Mouse (Mus musculus) liver, embryonic 11.5 days (tissue): ENCODE results near the gene Tspan9. TPM values are rescaled to one million over a fixed set of nuclear protein-coding genes. Genes with fewer than 3 reads are reported as not detected.

ENCODE experiments used
- ATAC-seq: fragments of 200-750 bp; cut with Nextera tagmentation; replicated peaks from 2 replicates; pipeline ENCODE4 v1.8.0; 2017; ENCODE audit warnings: moderate number of reproducible peaks, mild to moderate bottlenecking, moderate TSS enrichment, moderate library complexity; ENCODE audit not compliant: low FRiP score
- DNase-seq: peaks from one replicate; pipeline ENCODE4 v3.0.0-alpha.2; 2017; ENCODE audit warnings: low spot score
- H3K27ac ChIP-seq: fragments of 300-500 bp; sonication (generic); 2 replicates; pipeline ENCODE4 v1.5.1; 2014; ENCODE audit warnings: mild to moderate bottlenecking, low read depth, low read length, control low read depth
- H3K27me3 ChIP-seq: fragments of 300-500 bp; sonication (generic); replicated peaks from 2 replicates; pipeline ENCODE4 v1.6.1; 2014; ENCODE audit warnings: low read length, mixed read lengths; ENCODE audit not compliant: control insufficient read depth, insufficient read depth
- H3K36me3 ChIP-seq: fragments of 300-500 bp; sonication (generic); 2 replicates; pipeline ENCODE4 v1.6.1; 2014; ENCODE audit warnings: mild to moderate bottlenecking, low read length, moderate library complexity, mixed read lengths; ENCODE audit not compliant: control insufficient read depth, insufficient read depth
- H3K4me1 ChIP-seq: fragments of 300-500 bp; sonication (generic); replicated peaks from 2 replicates; pipeline ENCODE4 v1.6.1; 2014; ENCODE audit warnings: low read length, mixed read lengths; ENCODE audit not compliant: control insufficient read depth, insufficient read depth
- H3K4me2 ChIP-seq: fragments of 300-500 bp; sonication (generic); 2 replicates; pipeline ENCODE4 v1.6.1; 2014; ENCODE audit warnings: mild to moderate bottlenecking, control low read depth, moderate library complexity
- H3K4me3 ChIP-seq: fragments of 300-500 bp; sonication (generic); 2 replicates; pipeline ENCODE4 v1.5.1; 2014; ENCODE audit warnings: low read depth, low read length, control low read depth
- H3K9ac ChIP-seq: fragments of 300-500 bp; sonication (generic); 2 replicates; pipeline ENCODE4 v1.6.1; 2014; ENCODE audit warnings: low read depth, low read length, control low read depth
- H3K9me3 ChIP-seq: fragments of 300-500 bp; sonication (generic); 2 replicates; pipeline ENCODE4 v1.6.1; 2016; ENCODE audit warnings: low read length, inconsistent platforms, mixed read lengths; ENCODE audit not compliant: control insufficient read depth
- WGBS: fragments of 180-500 bp; shearing (Covaris S2); extraction: QIAGEN DNeasy Blood & Tissue Kit; methylation state at CpG from one replicate; pipeline ENCODE4 v1.1.7; 2014; 5-methylcytosine and 5-hydroxymethylcytosine counted together
- polyA plus RNA-seq: library from polyadenylated mRNA; unstranded; fragments of >200 nt; fragmentation: Nextera tagmentation; extraction: Ambion mirVana; gene quantifications from 2 replicates; pipeline ENCODE4 v1.2.1, GENCODE M21; 2014

The Tspan9 gene
- polyA plus RNA-seq, 1 experiment from 2014 or later = 46.3 TPM

DNA sequence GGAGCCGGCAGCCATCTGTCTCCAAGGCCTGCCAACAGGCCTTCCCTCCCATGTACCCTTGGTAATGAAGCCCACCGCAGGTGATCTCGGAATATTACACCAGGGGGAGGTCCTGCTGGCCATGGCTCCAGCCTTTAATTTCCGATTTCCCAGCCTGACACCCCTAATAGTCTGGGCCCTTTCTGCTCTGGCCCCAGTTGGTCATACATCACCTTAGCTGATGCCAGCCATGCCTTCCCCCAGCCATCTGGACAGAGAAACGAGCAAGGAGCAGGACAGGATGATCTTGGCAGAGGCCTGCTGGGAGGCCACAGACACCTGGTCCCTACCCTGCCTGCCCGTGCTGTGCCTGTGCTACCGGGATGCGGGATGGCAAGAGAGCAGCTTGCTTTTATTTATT lies 62.1 kb downstream of the Tspan9 start:
- Histone ChIP-seq H3K4me2 (no peak overlapping the region), H3K4me1 (no peaks in the 10 kb centered on the region), H3K27ac (no peak overlapping the region), H3K4me3 (no peak overlapping the region), H3K9me3 (no peaks in the 10 kb centered on the region), H3K9ac (no peak overlapping the region), H3K27me3 (no peaks in the 10 kb centered on the region), H3K36me3 (0 out of 2 replicates have a peak, but pooled peaks cover 2% of the 10 kb centered on the region)
- no peak for DNase-seq
- 84% methylated on average over 8 of the region's 8 CpGs for WGBS
- ATAC-seq = no peak

DNA sequence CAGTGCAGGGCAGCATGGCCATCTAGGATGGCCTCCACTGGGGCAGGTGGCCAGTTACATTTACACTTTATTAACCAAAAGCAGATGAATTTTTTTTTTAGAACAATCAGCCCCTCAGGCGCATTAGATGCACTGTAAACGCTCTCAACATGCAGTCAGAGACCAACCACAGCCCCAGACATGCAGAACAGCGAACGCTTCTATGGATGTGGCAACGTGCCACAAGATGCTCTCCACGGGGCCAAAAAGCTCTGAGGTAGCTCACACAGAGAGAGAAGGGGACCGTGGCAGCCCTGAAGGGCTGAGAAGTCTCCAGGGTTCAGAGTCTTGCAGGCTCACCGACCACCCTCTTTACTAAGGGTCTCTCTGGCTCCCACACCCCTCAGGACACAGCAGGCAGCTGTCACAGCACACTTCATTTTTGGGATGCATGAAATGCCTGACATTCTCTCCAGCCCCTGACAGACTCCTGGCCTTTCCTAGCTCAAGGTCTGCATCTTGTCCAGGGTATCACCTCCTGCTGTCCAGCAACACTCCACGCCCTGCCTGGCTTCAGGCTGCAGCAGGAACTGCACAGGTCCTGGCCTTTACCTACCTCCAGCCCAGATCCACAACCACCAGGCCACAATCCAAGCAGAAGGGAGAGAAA lies 63.7 kb downstream of the Tspan9 start:
- no peaks in the 10 kb centered on the region for H3K9me3 ChIP-seq
- no peak for DNase-seq
- WGBS = 68% methylated on average over 9 of the region's 9 CpGs
- H3K4me3 ChIP-seq = no peak overlapping the region
- no peak overlapping the region for H3K9ac ChIP-seq
- no peak overlapping the region for H3K27ac ChIP-seq
- ATAC-seq = no peak
- no peaks in the 10 kb centered on the region for H3K4me1 ChIP-seq
- H3K4me2 ChIP-seq = no peak overlapping the region
- H3K36me3 ChIP-seq = 0 out of 2 replicates have a peak, but pooled peaks cover 2% of the 10 kb centered on the region
- no peaks in the 10 kb centered on the region for H3K27me3 ChIP-seq

DNA sequence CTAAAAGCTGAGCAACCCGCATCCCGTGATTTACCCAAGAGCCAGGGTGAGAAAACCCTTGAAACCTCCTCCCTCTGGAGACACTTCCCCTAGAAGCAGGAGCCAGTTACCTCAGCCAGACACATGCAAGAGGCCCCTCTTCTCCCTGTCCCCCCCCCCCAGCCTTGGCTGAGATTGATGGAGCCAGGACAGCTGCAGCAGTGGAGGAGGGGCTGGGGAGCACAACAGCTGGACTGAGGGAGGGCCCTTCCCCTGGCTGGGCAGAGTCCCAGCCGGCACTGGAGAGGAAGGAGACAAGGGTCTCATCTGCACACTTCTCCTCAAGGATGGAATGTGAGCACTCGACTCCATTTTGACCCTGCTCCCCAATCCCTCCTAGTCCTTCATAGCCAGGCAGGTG lies 64.9 kb downstream of the Tspan9 start:
- WGBS = 48% methylated on average over 4 of the region's 4 CpGs
- no peak overlapping the region for H3K27ac ChIP-seq
- H3K9me3 ChIP-seq = no peaks in the 10 kb centered on the region
- H3K4me1 ChIP-seq = no peaks in the 10 kb centered on the region
- DNase-seq (no peak), ATAC-seq (no peak)
- no peak overlapping the region for H3K4me3 ChIP-seq
- no peak overlapping the region for H3K4me2 ChIP-seq
- 0 out of 2 replicates have a peak, but pooled peaks cover 2% of the 10 kb centered on the region for H3K36me3 ChIP-seq
- H3K9ac ChIP-seq = no peak overlapping the region
- no peaks in the 10 kb centered on the region for H3K27me3 ChIP-seq

DNA sequence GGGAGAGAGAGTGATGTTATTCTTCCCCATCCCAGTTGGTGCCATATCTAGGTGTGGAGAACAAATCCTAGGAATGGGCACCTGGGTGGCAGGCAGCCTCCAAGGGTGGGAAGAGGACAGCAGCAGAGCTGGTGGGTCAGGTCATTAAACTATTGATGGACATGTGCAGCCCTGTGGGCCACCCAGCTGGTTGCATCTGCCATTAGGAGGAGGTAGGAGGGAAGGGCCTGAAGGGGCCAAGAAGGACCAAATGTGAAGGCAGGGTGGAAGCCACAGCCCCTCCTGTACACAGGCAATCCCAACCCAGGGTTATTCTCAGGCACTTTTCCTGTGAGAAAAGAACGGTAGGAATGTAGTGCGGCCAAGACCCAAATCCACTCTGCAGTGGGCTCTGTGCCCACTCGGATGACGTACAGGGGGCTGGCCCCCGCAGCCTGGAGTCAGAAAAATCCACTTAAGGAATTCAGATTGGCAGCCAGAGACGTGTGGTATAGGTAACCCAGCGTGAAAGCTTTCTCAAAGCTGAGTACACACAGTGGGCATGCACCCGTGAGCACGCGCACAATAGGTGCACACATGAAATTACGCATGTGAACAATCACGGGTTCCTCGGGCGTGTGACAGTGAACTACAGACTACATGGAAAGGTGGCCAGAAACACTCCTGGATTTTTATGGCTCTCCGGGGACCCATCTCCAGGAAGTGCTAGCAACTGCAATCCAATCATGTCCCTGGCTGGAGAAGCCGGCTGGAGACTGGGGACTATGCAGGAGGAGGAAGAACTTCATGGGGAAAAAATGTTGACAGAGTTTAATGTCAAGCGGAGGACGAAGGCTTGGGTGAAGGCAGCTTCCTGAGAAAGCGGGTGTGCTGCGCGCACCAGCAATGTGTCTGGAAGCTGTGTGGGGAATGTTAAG lies 67.0 kb downstream of the Tspan9 start:
- 82% methylated on average over 21 of the region's 21 CpGs for WGBS
- ATAC-seq = no peak
- Histone ChIP-seq H3K27ac (no peak overlapping the region), H3K9ac (no peak overlapping the region), H3K9me3 (no peaks in the 10 kb centered on the region), H3K4me3 (no peak overlapping the region), H3K4me1 (no peaks in the 10 kb centered on the region), H3K4me2 (no peak overlapping the region), H3K27me3 (no peaks in the 10 kb centered on the region), H3K36me3 (no peaks in the 10 kb centered on the region)
- no peak for DNase-seq

DNA sequence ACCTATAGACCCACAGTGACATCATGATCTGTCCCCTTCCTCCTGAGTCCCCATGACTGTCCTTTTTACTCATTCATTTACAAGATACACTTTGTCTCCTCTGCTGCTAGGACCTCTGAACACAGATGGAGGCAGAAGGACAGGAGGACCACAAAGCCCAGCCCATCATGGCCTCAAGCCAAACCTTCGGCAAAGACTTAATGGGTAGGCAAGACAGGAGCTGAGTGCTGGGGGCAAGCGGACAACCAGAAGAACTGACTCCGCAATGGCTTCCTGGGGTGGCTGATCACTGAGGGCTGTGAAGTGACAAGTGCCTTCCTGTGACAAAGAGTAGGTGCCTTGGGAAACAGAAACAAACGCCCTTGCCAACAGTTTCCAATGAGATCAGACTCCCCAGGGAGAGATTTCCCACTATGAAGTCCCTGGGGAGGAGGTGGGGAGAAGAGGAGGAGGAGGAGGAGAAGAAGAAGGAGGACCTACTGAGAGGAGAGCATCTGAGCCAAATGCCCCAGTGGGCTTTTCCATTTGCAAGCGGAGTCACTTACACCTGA lies 67.9 kb downstream of the Tspan9 start:
- H3K4me3 ChIP-seq = no peak overlapping the region
- H3K36me3 ChIP-seq = no peaks in the 10 kb centered on the region
- 70% methylated on average over 5 of the region's 5 CpGs for WGBS
- H3K27me3 ChIP-seq = no peaks in the 10 kb centered on the region
- H3K27ac ChIP-seq = no peak overlapping the region
- H3K9ac ChIP-seq = no peak overlapping the region
- DNase-seq (no peak), ATAC-seq (no peak)
- H3K9me3 ChIP-seq = no peaks in the 10 kb centered on the region
- H3K4me1 ChIP-seq = no peaks in the 10 kb centered on the region
- H3K4me2 ChIP-seq = no peak overlapping the region

DNA sequence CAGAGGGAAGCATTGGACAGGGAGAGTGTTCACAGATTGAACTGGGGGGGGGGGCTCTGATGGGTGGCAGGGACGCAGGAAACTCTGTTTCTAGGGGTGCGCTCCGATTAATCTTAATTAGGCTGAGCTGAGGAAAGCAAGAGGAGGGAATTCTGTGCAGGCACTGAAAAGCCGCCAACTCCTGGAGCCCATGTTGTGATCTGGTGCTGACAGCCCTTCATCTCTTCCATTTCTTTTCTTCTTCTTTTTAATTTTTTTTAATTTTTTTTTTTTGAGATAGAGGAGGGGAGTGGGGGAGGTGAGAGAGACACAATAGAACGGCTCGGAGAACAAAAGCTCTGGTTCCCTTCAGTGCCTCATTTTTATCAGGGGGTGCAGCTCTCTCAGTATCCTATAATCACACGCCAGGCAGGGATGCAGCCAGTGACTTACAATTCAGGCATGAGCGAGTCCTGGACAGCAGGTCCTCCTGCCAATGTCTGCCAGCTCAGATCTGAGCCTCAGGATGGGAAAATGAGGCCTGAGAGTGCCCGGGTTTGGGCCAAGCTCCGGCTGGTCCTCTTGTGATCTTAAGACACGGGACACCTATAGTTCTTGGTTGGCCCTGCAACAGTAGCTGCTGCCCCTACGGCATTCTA lies 72.4 kb downstream of the Tspan9 start:
- no peaks in the 10 kb centered on the region for H3K27me3 ChIP-seq
- no peak for DNase-seq
- no peaks in the 10 kb centered on the region for H3K9me3 ChIP-seq
- ATAC-seq = no peak
- no peak overlapping the region for H3K4me3 ChIP-seq
- H3K9ac ChIP-seq = no peak overlapping the region
- H3K4me2 ChIP-seq = no peak overlapping the region
- no peak overlapping the region for H3K27ac ChIP-seq
- WGBS = 74% methylated on average over 12 of the region's 12 CpGs
- peaks cover 5% of the 10 kb centered on the region; the same call in 1 of the 2 replicates for H3K4me1 ChIP-seq
- H3K36me3 ChIP-seq = no peaks in the 10 kb centered on the region

DNA sequence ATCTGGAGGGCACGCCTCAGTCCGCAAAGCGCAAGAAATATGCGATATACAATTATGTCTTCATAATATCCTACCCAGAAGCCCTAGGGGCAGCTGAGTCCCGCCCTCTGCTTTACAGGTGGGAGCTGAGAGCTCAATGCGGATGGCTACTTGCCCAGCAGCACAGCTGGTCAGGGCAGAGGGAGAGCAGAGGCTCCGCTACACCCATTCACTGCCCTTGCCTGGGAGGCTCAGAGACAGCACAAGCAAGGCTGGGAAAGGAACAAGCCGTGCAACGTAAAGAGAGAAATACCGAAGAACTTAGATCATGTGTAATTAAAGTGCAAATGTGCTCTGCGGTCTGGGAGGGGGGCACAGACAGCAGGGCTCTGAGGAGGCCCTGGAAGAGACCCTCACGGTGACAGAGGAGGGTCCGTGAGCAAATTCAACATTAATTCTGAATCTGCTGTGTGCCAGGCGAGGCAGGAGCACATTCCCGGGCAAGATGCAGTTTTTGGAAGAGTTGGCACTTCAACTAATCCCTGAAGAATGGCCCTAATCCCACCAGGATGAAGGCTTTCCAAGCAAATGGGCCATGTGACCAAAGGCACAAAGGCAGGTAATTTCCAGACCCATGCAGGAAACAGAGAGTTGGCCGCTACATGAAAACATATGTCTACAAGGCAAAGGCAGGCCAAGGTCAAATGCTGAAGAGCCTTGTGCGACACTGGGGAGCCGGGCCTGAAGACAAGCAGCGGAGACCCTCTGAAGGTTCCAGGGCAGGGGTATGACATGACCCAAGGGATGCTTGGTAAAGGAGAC lies 73.1 kb downstream of the Tspan9 start:
- Histone ChIP-seq H3K9ac (no peak overlapping the region), H3K4me2 (no peak overlapping the region), H3K4me1 (peaks cover 10% of the 10 kb centered on the region; the same call in 1 of the 2 replicates), H3K9me3 (no peaks in the 10 kb centered on the region), H3K27ac (no peak overlapping the region), H3K36me3 (no peaks in the 10 kb centered on the region), H3K4me3 (no peak overlapping the region), H3K27me3 (no peaks in the 10 kb centered on the region)
- 84% methylated on average over 19 of the region's 19 CpGs for WGBS
- no peak for DNase-seq
- ATAC-seq = no peak

DNA sequence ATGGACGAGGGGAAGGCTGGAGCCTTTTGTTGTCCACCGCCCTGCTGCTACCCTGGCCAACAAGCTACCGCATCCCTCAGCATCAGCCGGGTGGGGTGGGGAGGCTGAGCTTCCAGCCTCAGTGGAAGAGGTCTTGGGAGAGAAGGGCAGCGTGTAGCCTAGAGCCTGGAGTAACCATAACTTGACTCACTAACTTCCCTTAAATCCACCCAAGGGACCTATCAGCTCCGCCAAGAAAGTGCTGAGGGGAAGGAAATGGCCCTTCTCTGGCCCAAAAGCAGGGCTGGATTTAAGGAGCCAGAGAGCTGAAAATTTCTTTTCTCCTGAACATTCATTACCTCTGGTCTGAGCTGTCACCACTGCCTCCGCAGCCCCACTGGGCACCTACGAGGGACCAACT lies 75.2 kb downstream of the Tspan9 start:
- H3K4me2 ChIP-seq = no peak overlapping the region
- no peak overlapping the region for H3K27ac ChIP-seq
- DNase-seq = no peak
- H3K36me3 ChIP-seq = no peaks in the 10 kb centered on the region
- no peaks in the 10 kb centered on the region for H3K9me3 ChIP-seq
- WGBS = 88% methylated on average over 8 of the region's 8 CpGs
- ATAC-seq = no peak
- H3K27me3 ChIP-seq = no peaks in the 10 kb centered on the region
- H3K9ac ChIP-seq = no peak overlapping the region
- H3K4me3 ChIP-seq = no peak overlapping the region
- H3K4me1 ChIP-seq = peaks cover 11% of the 10 kb centered on the region; the same call in 1 of the 2 replicates
